Mouse (Mus musculus) embryonic fibroblast, embryonic 13.5 days (primary cell): ENCODE results near the gene Pi4k2a. TPM values are rescaled to one million over a fixed set of nuclear protein-coding genes. Genes with fewer than 3 reads are reported as not detected.
A peak's percentile ranks its signal among the peaks of the same experiment; 100 is the strongest.

ENCODE experiments used
- H3K27ac ChIP-seq: 2 replicates; pipeline ENCODE4 v1.5.1; 2012; ENCODE audit warnings: low read length, control low read depth, inconsistent platforms; ENCODE audit not compliant: insufficient read depth
- H3K4me1 ChIP-seq: 2 replicates; pipeline ENCODE4 v1.6.1; 2011; ENCODE audit warnings: low read length; ENCODE audit not compliant: control insufficient read depth, insufficient read depth
- H3K4me3 ChIP-seq: 2 replicates; pipeline ENCODE4 v1.5.1; 2011; ENCODE audit warnings: mild to moderate bottlenecking, control low read depth, low read length; ENCODE audit not compliant: insufficient read depth
- CTCF ChIP-seq: IDR thresholded peaks from 2 replicates; pipeline ENCODE4 v1.5.1; 2011; ENCODE audit warnings: mild to moderate bottlenecking, control low read depth, low read length, moderate library complexity, borderline replicate concordance; ENCODE audit not compliant: insufficient read depth
- POLR2A ChIP-seq: IDR thresholded peaks from 2 replicates; pipeline ENCODE4 v1.6.1; 2011; ENCODE audit warnings: low read depth, mild to moderate bottlenecking, control low read depth, low read length, moderate library complexity
- polyA plus RNA-seq: library from polyadenylated mRNA; stranded (reverse); fragments of >200 nt; gene quantifications from 2 replicates; pipeline ENCODE4 v1.2.4, GENCODE M21; 2011; ENCODE audit warnings: low read depth; ENCODE audit not compliant: missing spikeins, insufficient read length

Gene Pi4k2a
- polyA plus RNA-seq, 1 experiment: 25.6 TPM

GRCm38 (mm10) chr19:42058426-42058825 lies 31.8 kb upstream of the Pi4k2a start:
- Histone ChIP-seq H3K4me3 (no peak overlapping the region), H3K27ac (no peak overlapping the region), H3K4me1 (no peaks in the 10 kb centered on the region)
- TF ChIP-seq POLR2A (no peak), CTCF (no peak)

DNA sequence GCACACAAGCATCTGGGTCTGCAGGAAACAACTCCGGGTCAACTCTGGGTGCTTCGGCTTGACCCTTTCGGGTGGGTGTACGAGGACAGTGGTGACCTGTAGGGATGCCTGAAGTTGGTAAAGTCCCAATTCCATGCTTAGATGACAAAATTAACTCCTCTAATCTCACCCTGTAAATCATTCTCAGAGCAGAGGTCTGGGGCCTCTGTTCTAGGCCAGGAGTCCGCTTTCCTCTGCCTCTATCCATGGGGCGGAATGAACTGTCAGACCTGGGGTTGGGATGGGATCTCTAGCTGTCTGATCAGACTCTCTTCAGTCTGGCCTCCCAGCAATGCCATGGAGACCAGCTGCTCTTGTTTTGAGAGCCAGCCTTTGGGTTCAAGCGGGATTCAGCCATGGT lies 28.8 kb upstream of the Pi4k2a start:
- H3K4me1 ChIP-seq: no peaks in the 10 kb centered on the region
- no peak overlapping the region for H3K27ac ChIP-seq
- H3K4me3 ChIP-seq: no peak overlapping the region
- no peak for TF ChIP-seq POLR2A
- no peak for TF ChIP-seq CTCF

GRCm38 (mm10) chr19:42068441-42069240 lies 21.6 kb upstream of the Pi4k2a start:
- TF ChIP-seq POLR2A (no peak), CTCF (no peak)
- Histone ChIP-seq H3K27ac (no peak overlapping the region), H3K4me3 (no peak overlapping the region), H3K4me1 (peaks cover 4% of the 10 kb centered on the region; the same call in 1 of the 2 replicates)

DNA sequence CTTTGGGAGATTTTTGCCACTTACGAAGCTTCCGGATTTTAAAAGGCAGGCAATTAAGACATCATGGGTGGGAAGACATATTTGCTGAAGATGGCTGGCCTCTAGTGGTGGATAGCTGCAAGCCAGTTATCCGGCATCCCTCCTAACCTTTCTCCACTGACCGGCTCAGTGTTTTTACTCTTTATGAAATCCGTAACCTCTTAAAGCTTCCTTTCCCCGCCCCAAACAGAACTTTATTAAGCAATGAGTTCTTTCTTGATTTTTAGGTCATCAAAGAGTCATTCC lies 21.1 kb upstream of the Pi4k2a start:
- H3K4me3 ChIP-seq: no peak overlapping the region
- TF ChIP-seq CTCF (0 out of 2 replicates have a peak, but pooled peaks have one; percentile 21), POLR2A (no peak)
- H3K4me1 ChIP-seq: peaks cover 4% of the 10 kb centered on the region; the same call in 1 of the 2 replicates
- no peak overlapping the region for H3K27ac ChIP-seq

GRCm38 (mm10) chr19:42071221-42071620 lies 19.0 kb upstream of the Pi4k2a start:
- H3K4me1 ChIP-seq: peaks cover 4% of the 10 kb centered on the region; the same call in 1 of the 2 replicates
- no peak overlapping the region for H3K27ac ChIP-seq
- no peak overlapping the region for H3K4me3 ChIP-seq
- TF ChIP-seq CTCF (no peak), POLR2A (no peak)

- no peak overlapping the region for H3K27ac ChIP-seq
- H3K4me3 ChIP-seq: no peak overlapping the region
- peaks cover 4% of the 10 kb centered on the region; the same call in 1 of the 2 replicates for H3K4me1 ChIP-seq
- TF ChIP-seq POLR2A (no peak), CTCF (no peak)
Measured at GRCm38 (mm10) chr19:42071886-42072608, 18.2 kb upstream of the Pi4k2a start.

- TF ChIP-seq CTCF (no peak), POLR2A (no peak)
- Histone ChIP-seq H3K4me1 (peaks cover 4% of the 10 kb centered on the region; the same call in 1 of the 2 replicates), H3K27ac (no peak overlapping the region), H3K4me3 (no peak overlapping the region)
Measured at GRCm38 (mm10) chr19:42072802-42073201, 17.5 kb upstream of the Pi4k2a start.

GRCm38 (mm10) chr19:42075051-42075450 lies 15.2 kb upstream of the Pi4k2a start:
- no peak overlapping the region for H3K27ac ChIP-seq
- H3K4me3 ChIP-seq: no peak overlapping the region
- TF ChIP-seq CTCF: no peak
- TF ChIP-seq POLR2A: no peak
- peaks cover 15% of the 10 kb centered on the region; the same call in 1 of the 2 replicates for H3K4me1 ChIP-seq

GRCm38 (mm10) chr19:42075992-42076391 lies 14.3 kb upstream of the Pi4k2a start:
- H3K27ac ChIP-seq: no peak overlapping the region
- H3K4me3 ChIP-seq: no peak overlapping the region
- H3K4me1 ChIP-seq: peaks cover 18% of the 10 kb centered on the region; the same call in 1 of the 2 replicates
- TF ChIP-seq POLR2A: no peak
- no peak for TF ChIP-seq CTCF

GRCm38 (mm10) chr19:42078566-42078965 lies 11.7 kb upstream of the Pi4k2a start:
- Histone ChIP-seq H3K4me1 (peaks cover 14% of the 10 kb centered on the region; the same call in 1 of the 2 replicates), H3K27ac (no peak overlapping the region), H3K4me3 (no peak overlapping the region)
- no peak for TF ChIP-seq CTCF
- TF ChIP-seq POLR2A: no peak
